Mouse (Mus musculus): Measurements from ENCODE around the gene H2al1g.
"Not testable (repeated sequence)": the region's sequence is repeated elsewhere in the genome, so short reads cannot be mapped to it uniquely, and the experiment has no call there.

The H2al1g gene

DNA sequence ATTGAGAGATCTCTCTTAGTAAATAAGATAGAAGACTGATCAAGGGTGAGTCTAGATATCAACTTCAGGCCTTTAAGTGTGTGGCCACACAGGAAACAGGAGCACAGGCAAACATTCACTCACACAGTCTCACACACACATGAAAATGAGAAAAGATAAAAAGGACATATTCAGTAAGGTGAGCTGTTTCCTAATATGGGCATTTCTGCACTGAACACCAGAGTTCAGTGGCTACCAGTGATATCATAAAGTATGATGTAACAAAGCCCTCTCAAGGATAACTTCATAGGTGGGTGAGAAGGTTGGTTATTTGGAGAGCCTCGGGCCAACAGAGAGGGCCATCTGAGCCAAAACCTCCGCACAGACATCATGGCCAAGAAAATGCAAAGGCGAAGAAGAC lies at the start of gene H2al1g:
Gene H2al1g, plus strand, starts transcription at position 301 of the 400 bp plus-strand sequence.
- DNase-seq (ENCODE audit: low spot score in 2 of 2), result not testable (repeated sequence)

DNA sequence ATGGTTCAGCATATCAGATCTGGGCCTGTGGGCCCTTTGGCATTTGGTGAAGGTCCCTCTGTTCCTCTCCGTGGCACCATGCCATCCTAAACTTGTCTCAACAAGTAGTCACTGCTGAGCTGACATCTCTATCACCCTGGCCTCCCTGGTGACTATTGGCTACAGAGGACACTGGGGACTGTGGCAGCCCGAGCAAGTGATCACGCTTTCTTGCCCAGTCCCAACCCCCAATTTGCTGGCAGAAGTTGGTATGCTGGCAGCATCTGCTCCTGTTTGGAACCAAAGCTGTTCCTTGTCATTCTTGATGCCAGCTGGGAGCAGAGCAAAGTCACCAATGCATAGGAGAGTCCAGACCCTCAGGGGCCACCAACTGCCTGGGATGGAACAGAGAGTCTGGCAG lies 49.0 kb upstream of the H2al1g start:
- peak; percentile 5 to 36 for DNase-seq (ENCODE audit: low spot score in 2 of 2)

DNA sequence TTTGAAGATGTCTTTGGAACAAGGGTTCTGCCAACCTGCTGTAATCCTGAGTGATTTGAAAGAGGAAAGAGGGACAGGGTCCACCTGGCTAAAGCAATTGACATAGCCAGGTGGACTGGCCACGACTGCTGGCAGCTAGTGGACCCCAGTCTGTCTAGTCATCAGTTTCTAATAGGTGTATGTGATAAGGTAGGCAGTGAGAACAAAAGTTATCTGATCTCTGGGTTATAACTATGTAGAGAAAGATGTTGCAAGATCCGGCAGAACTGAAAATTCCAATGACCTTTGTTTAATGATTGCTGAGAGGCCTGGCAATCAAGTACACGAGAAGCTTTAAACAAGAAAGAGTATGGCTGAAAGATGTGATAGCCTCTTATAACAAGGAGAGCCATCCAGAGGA lies 44.9 kb upstream of the H2al1g start:
- DNase-seq (ENCODE audit: low spot score in 2 of 2), result no peak

DNA sequence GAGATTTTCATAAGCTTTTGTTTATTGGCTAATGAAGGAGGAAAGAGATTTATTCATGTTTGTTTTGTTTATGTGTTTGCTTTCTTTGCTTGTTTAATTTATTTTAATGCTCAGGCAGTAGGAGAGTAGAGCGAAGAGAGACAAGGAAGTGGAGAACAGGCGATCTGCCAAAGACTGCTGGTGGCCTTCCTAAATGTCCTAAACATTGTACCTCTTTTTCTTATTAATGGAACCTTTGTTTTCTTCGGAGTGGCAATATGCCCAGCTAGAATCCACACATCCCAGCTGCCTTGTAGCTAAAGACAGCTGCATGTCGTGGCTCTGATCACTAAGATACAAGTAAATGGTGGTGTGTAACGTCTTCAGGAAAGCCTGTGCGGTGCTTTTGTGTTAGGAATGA lies 41.0 kb upstream of the H2al1g start:
- DNase-seq (ENCODE audit: low spot score in 2 of 2), result no peak

DNA sequence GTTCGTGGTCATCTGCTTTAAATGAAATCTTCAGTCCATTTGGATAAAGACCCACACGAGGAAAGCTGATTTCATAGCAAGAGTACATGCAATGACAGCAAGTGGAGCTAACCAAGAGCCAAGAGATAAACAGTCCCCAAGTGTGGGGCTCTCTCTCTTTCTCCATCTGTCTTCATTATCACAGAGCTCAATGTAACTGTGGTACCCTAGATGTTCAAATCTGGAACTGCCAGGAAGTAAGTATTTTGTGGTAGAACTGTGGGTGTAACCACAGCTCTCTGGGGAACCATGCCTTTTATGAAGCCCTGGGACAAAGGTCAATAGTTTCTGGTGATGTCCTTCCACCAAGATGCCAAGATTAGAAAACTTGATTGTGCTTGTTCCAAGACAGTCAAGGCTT lies 37.3 kb upstream of the H2al1g start:
- DNase-seq (ENCODE audit: low spot score in 2 of 2), result no peak

DNA sequence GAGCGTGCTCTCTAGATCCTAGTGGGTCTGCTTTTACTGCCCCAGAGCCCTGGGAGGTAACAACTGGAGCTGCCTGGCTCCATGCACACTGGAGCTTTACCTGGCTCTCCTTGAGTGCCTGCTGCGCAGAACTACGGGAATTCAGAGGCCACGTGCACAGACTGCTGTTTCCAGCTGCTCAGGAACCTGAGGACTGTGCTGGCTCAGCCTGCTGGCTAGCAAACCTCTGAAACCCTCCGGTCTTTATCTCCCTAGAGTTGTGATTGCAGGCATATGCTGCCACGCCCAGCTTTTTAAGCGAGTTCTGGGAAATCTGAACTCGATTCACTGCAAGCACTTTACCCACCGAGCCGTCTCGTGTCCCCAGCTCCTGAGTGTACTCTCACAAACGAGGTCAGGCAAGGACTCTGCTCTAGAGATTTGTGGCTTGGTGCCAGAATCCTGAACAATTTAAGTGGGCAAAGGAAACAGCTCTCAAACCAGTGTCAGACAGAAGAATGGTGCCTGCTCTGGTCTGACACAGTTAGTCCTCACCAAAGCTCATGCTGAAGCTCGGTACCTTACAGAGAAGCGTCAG lies 29.7 kb upstream of the H2al1g start:
- peak; percentile 1 to 28 for DNase-seq (ENCODE audit: low spot score in 2 of 2)

DNA sequence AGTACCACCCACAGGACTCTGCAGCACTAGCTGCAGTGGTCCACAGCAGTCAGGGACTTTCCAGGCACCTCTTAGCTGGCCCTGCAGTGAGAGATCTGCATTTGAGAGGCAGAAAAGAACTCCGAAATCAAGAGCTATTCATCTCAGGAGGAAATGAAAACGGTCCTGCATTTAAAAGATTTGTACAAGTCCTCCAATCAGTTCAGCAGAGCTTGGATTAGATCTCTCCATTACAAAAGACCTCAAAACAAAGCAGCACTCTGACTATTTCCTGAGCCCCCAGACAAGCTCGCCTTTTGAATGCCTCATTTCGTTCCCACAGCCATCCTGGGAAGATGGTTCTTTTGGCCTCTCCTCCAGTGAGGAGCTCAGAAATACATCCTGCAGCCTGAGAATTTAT lies 28.8 kb upstream of the H2al1g start:
- no peak for DNase-seq (ENCODE audit: low spot score in 2 of 2)

DNA sequence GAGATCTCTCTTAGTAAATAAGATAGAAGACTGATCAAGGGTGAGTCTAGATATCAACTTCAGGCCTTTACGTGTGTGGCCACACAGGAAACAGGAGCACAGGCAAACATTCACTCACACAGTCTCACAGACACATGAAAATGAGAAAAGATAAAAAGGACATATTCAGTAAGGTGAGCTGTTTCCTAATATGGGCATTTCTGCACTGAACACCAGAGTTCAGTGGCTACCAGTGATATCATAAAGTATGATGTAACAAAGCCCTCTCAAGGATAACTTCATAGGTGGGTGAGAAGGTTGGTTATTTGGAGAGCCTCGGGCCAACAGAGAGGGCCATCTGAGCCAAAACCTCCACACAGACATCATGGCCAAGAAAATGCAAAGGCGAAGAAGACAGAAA lies 19.1 kb upstream of the H2al1g start, which contains the start of gene H2al1a:
Gene H2al1a, plus strand, starts transcription at position 301 of the 400 bp plus-strand sequence.
- DNase-seq (ENCODE audit: low spot score in 2 of 2), result not testable (repeated sequence)

DNA sequence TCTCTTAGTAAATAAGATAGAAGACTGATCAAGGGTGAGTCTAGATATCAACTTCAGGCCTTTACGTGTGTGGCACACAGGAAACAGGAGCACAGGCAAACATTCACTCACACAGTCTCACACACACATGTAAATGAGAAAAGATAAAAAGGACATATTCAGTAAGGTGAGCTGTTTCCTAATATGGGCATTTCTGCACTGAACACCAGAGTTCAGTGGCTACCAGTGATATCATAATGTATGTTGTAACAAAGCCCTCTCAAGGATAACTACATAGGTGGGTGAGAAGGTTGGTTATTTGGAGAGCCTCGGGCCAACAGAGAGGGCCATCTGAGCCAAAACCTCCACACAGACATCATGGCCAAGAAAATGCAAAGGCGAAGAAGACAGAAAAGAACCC lies 15.9 kb upstream of the H2al1g start, which contains the start of gene H2al1b:
Gene H2al1b, plus strand, starts transcription at position 301 of the 400 bp plus-strand sequence.
- not testable (repeated sequence) for DNase-seq (ENCODE audit: low spot score in 2 of 2)

DNA sequence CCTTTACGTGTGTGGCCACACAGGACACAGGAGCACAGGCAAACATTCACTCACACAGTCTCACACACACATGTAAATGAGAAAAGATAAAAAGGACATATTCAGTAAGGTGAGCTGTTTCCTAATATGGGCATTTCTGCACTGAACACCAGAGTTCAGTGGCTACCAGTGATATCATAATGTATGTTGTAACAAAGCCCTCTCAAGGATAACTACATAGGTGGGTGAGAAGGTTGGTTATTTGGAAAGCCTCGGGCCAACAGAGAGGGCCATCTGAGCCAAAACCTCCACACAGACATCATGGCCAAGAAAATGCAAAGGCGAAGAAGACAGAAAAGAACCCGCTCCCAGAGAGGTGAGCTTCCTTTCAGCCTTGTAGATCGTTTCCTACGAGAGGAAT lies 12.7 kb upstream of the H2al1g start, which contains the start of gene H2al1c:
Gene H2al1c, plus strand, starts transcription at position 301 of the 400 bp plus-strand sequence.
- not testable (repeated sequence) for DNase-seq (ENCODE audit: low spot score in 2 of 2)

DNA sequence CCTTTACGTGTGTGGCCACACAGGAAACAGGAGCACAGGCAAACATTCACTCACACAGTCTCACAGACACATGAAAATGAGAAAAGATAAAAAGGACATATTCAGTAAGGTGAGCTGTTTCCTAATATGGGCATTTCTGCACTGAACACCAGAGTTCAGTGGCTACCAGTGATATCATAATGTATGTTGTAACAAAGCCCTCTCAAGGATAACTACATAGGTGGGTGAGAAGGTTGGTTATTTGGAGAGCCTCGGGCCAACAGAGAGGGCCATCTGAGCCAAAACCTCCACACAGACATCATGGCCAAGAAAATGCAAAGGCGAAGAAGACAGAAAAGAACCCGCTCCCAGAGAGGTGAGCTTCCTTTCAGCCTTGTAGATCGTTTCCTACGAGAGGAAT lies 9.5 kb upstream of the H2al1g start, which contains the start of gene H2al1d:
Gene H2al1d, plus strand, starts transcription at position 301 of the 400 bp plus-strand sequence.
- DNase-seq (ENCODE audit: low spot score in 2 of 2), result not testable (repeated sequence)

DNA sequence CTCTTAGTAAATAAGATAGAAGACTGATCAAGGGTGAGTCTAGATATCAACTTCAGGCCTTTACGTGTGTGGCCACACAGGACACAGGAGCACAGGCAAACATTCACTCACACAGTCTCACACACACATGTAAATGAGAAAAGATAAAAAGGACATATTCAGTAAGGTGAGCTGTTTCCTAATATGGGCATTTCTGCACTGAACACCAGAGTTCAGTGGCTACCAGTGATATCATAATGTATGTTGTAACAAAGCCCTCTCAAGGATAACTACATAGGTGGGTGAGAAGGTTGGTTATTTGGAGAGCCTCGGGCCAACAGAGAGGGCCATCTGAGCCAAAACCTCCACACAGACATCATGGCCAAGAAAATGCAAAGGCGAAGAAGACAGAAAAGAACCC lies 6.4 kb upstream of the H2al1g start, which contains the start of gene H2al1e:
Gene H2al1e, plus strand, starts transcription at position 301 of the 400 bp plus-strand sequence.
- not testable (repeated sequence) for DNase-seq (ENCODE audit: low spot score in 2 of 2)

DNA sequence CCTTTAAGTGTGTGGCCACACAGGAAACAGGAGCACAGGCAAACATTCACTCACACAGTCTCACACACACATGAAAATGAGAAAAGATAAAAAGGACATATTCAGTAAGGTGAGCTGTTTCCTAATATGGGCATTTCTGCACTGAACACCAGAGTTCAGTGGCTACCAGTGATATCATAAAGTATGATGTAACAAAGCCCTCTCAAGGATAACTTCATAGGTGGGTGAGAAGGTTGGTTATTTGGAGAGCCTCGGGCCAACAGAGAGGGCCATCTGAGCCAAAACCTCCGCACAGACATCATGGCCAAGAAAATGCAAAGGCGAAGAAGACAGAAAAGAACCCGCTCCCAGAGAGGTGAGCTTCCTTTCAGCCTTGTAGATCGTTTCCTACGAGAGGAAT lies 3.2 kb upstream of the H2al1g start, which contains the start of gene H2al1f:
Gene H2al1f, plus strand, starts transcription at position 301 of the 400 bp plus-strand sequence.
- not testable (repeated sequence) for DNase-seq (ENCODE audit: low spot score in 2 of 2)

DNA sequence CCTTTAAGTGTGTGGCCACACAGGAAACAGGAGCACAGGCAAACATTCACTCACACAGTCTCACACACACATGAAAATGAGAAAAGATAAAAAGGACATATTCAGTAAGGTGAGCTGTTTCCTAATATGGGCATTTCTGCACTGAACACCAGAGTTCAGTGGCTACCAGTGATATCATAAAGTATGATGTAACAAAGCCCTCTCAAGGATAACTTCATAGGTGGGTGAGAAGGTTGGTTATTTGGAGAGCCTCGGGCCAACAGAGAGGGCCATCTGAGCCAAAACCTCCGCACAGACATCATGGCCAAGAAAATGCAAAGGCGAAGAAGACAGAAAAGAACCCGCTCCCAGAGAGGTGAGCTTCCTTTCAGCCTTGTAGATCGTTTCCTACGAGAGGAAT lies 3.1 kb downstream of the H2al1g start, which contains the start of gene H2al1h:
Gene H2al1h, plus strand, starts transcription at position 301 of the 400 bp plus-strand sequence.
- DNase-seq (ENCODE audit: low spot score in 2 of 2), result not testable (repeated sequence)

DNA sequence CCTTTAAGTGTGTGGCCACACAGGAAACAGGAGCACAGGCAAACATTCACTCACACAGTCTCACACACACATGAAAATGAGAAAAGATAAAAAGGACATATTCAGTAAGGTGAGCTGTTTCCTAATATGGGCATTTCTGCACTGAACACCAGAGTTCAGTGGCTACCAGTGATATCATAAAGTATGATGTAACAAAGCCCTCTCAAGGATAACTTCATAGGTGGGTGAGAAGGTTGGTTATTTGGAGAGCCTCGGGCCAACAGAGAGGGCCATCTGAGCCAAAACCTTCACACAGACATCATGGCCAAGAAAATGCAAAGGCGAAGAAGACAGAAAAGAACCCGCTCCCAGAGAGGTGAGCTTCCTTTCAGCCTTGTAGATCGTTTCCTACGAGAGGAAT lies 6.3 kb downstream of the H2al1g start, which contains the start of gene H2al1i:
Gene H2al1i, plus strand, starts transcription at position 301 of the 400 bp plus-strand sequence.
- not testable (repeated sequence) for DNase-seq (ENCODE audit: low spot score in 2 of 2)

DNA sequence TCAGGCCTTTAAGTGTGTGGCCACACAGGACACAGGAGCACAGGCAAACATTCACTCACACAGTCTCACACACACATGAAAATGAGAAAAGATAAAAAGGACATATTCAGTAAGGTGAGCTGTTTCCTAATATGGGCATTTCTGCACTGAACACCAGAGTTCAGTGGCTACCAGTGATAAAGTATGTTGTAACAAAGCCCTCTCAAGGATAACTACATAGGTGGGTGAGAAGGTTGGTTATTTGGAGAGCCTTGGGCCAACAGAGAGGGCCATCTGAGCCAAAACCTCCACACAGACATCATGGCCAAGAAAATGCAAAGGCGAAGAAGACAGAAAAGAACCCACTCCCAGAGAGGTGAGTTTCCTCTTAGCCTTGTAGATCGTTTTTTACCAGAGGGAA lies 9.5 kb downstream of the H2al1g start, which contains the start of gene H2al1j:
Gene H2al1j, plus strand, starts transcription at position 301 of the 400 bp plus-strand sequence.
- DNase-seq (ENCODE audit: low spot score in 2 of 2), result not testable (repeated sequence)

DNA sequence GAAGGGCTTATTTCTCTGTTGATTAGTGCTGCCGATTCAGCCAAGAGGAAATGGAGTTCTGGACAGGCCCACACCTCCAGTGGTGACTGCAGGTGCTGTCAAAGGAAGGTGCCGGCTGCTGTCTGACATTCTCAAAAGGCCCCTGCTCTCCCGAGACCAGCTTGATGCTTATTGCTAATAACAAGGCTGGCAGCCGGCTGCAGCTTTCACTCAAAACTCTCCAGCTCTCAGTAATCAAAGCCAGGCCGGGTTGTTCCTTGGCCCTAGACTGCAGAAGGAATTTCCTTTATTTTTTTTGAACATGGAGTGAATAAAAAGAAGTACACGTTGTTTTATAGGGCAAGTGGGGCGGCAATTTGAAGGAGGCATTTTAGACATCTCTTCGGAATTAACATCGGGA lies 27.7 kb downstream of the H2al1g start:
- no peak for DNase-seq (ENCODE audit: low spot score in 2 of 2)

DNA sequence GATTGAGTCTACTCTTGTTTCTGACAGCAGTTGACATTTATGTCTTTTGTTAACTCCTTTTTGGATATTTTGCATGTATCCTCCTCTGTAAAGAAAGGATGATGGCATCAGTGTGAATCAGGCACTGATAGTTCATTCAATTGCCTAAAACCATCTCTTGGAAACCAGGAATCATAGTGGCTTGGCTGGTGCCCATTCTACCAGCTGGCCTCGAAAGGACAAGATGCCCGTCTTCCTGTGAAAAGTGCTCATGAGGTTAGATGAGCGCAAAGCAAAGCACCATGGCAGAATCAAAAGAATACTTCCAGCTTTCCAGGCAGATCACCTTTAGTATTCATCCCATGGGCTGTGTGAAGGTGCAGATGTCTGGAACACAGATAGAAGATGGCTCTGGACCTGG lies 28.7 kb downstream of the H2al1g start:
- DNase-seq (ENCODE audit: low spot score in 2 of 2), result no peak

DNA sequence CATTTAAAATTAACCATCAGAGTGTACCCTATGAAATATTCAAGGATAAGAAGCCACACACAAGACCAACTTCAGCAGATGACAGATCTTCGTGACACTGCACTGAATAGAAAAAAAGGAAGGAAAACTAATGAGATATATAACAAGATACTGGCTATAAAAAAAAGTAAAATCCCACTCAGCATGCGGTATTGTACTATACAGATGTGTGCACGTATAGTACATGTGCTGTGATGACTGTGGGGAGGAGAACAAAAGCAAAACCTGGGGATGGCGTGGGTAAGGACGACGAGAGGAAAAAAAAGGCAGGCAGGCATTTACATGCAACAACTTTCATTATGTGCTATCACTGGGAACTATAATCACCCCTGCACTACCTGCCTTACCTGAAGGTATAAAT lies 42.8 kb downstream of the H2al1g start:
- DNase-seq (ENCODE audit: low spot score in 2 of 2), result no peak

DNA sequence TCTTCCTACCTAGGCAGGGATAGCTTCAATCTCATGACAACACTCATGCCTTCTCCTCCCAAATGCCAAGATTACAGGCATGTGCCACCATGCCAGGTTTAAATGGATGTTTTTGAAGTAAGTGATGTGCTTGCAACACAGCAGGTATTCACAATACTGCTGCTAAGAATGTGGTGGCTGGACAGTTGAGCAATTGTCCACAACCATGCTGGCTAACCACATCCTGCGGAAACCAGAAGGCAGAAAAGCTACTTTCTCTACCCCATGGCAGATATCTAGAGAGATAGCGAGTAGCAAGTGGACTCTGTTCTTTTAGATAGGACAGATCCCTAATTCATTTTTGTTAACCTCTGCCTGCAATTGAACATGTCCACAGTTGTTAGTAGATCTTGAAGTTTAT lies 43.2 kb downstream of the H2al1g start:
- no peak for DNase-seq (ENCODE audit: low spot score in 2 of 2)

DNA sequence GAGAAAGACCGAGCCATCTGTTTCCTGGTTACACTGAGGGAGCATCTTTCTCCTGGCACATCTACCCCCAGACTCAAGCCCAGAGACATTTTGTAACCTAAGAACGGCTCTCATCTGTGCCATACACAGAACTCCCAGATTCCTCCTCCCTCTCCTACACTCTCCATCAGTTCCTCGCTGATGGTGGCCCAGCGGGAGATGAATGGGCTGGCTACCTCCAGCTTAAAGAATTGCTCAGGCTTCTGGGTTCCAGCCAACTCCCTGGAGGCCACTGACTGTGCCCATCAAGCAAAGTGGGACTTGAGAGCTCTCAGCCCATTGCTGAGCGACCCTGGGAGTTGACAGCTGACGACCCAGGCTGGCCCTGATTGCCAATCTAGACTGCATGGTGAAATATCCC lies 45.8 kb downstream of the H2al1g start:
- DNase-seq (ENCODE audit: low spot score in 2 of 2), result no peak

DNA sequence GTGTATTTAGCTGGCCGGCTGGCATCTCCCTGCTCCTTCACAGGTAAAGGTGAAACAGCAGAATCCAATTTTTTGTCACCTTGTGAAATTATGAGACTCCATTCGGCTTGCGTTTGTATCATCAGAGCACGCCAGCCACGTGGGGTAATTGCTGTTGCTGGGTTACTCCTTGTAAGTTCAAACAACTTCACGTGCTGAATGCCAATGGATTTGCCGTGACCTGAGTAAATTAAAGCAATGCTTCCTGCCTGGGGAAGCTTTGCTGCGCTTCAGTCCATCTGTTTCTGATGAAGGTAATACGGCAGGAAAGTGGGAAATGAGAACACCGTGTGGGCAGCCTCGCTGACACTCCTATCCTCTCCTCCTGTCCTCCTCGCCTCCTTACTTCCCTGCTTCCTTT lies 47.1 kb downstream of the H2al1g start:
- no peak for DNase-seq (ENCODE audit: low spot score in 2 of 2)

Data from heart, adult 9 months (tissue).